Mouse (Mus musculus): ENCODE measurements around the gene Atp1b1.

- TF ChIP-seq CTCF (IDR thresholded peaks at IDR 0.05; ENCODE audit: low read depth) (no peak), EP300 (IDR thresholded peaks at IDR 0.05; ENCODE audit: low read depth) (no peak)
Observed at GRCm38 (mm10) chr1:164412906-164413305, 45.2 kb downstream of the Atp1b1 start.
